Comparison of ENCODE assay signal across 13 mouse cellular contexts in the genomic region with DNA sequence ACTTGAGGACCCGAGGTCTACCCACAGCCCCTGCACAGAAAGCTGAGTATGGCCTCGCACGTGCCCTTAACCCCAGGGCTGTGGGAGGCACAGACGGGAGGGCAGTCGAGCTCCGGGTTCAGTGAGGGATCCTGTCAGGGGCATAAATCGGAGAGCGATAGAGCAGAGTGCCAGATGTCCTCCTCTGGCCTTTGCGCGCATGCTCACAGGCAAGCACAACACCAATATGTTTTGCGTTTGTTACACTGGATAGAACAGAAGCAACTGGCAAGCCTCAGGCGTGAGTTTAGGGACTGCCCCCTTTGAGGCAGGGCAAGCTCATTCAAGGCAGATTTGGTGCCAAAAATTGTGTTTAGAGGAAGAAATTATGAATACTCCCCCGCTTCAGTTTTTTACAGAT. TPM values are rescaled to one million over a fixed set of nuclear protein-coding genes. Genes with fewer than 3 reads are reported as not detected.
DNase-seq lines count a peak whose midpoint lies in the region; ATAC-seq and TF ChIP-seq lines count a peak whose summit lies in the region.
"Had no signal": no experiment of that assay in that cellular context is flagged by ENCODE, and none has a peak within 500 bp of the region (broad histone marks: within the 10 kb centered on the region; RNA-seq: fewer than 3 reads in every experiment).

No protein-coding gene starts in this region.

- H3K4me2 ChIP-seq in kidney, embryonic 14.5 days (replicated peaks; ENCODE audit: low read depth, low read length) = no peak overlapping the region
- peak overlapping the region; percentile 44 for H3K4me2 ChIP-seq in embryonic facial prominence, embryonic 13.5 days
- H3K4me2 ChIP-seq in lung, postnatal 0 days (replicated peaks; ENCODE audit: low read depth, low read length) = no peak overlapping the region

- WGBS in kidney, embryonic 14.5 days = 31% methylated on average over 13 of the region's 13 CpGs
- 30% methylated on average over 13 of the region's 13 CpGs for whole genome bisulfite sequencing in embryonic facial prominence, embryonic 13.5 days
- WGBS in lung, postnatal 0 days = 57% methylated on average over 13 of the region's 13 CpGs

- peaks cover 29% of the 10 kb centered on the region for H3K4me1 ChIP-seq in kidney, embryonic 14.5 days (ENCODE audit: control insufficient read depth, insufficient read depth, low read length)
- peaks cover 35% of the 10 kb centered on the region for H3K4me1 ChIP-seq in embryonic facial prominence, embryonic 13.5 days
- no peaks in the 10 kb centered on the region for H3K4me1 ChIP-seq in lung, postnatal 0 days (ENCODE audit: insufficient read depth, low read depth, low read length)
- H3K4me1 ChIP-seq: heart, embryonic 10.5 days; megakaryocyte, embryonic 14.5 days had no signal

- ATAC-seq in kidney, embryonic 14.5 days (ENCODE audit: low FRiP score, low TSS enrichment) = peak; percentile 73
- ATAC-seq in embryonic facial prominence, embryonic 13.5 days (ENCODE audit: insufficient number of reproducible peaks, insufficient read depth, low FRiP score, low TSS enrichment, low read depth) = 0 out of 2 replicates have a peak, but pooled peaks have one; percentile 37
- peak; percentile 74 for ATAC-seq in lung, postnatal 0 days

- TF ChIP-seq EP300 in lung, postnatal 0 days (IDR thresholded peaks at IDR 0.05) = no peak

- peak; percentile 30 for DNase-seq in adrenal gland, postnatal 14 days
- no peak for DNase-seq in adrenal gland, postnatal 4 days (ENCODE audit: low spot score in 2 of 2)
- DNase-seq in kidney, adult 8-10 months = no peak
- DNase-seq in lung, postnatal 0 days (ENCODE audit: low spot score) = peak; percentile 54
- DNase-seq in liver = no peak
- no peak for DNase-seq in heart, adult 18-20 months
- DNase-seq: cerebellum, adult 18-20 months had no signal

- TF ChIP-seq CTCF in lung, postnatal 0 days (IDR thresholded peaks at IDR 0.05) = no peak

- no peaks in the 10 kb centered on the region for H3K9me3 ChIP-seq in kidney, embryonic 14.5 days (ENCODE audit: control insufficient read depth, low read length)
- no peaks in the 10 kb centered on the region for H3K9me3 ChIP-seq in embryonic facial prominence, embryonic 13.5 days
- H3K9me3 ChIP-seq in lung, postnatal 0 days (ENCODE audit: low read length) = no peaks in the 10 kb centered on the region
- H3K9me3 ChIP-seq: heart, embryonic 10.5 days; megakaryocyte, embryonic 14.5 days had no signal

- no peak overlapping the region for H3K4me3 ChIP-seq in kidney, embryonic 14.5 days (ENCODE audit: low read length)
- H3K4me3 ChIP-seq in embryonic facial prominence, embryonic 13.5 days = no peak overlapping the region
- no peak overlapping the region for H3K4me3 ChIP-seq in lung, postnatal 0 days (ENCODE audit: low read depth, low read length)
- H3K4me3 ChIP-seq: heart, embryonic 10.5 days; megakaryocyte, embryonic 14.5 days had no signal

- no peak overlapping the region for H3K9ac ChIP-seq in kidney, embryonic 14.5 days (ENCODE audit: low read depth, low read length)
- no peak overlapping the region for H3K9ac ChIP-seq in embryonic facial prominence, embryonic 13.5 days
- no peak overlapping the region for H3K9ac ChIP-seq in lung, postnatal 0 days (replicated peaks; ENCODE audit: low read depth)

- no peaks in the 10 kb centered on the region for H3K27me3 ChIP-seq in kidney, embryonic 14.5 days (ENCODE audit: control insufficient read depth, insufficient read depth, low read length)
- H3K27me3 ChIP-seq in embryonic facial prominence, embryonic 13.5 days = no peaks in the 10 kb centered on the region
- H3K27me3 ChIP-seq in lung, postnatal 0 days (replicated peaks; ENCODE audit: insufficient read depth, low read length) = no peaks in the 10 kb centered on the region
- H3K27me3 ChIP-seq: megakaryocyte, embryonic 14.5 days had no signal

- H3K27ac ChIP-seq in kidney, embryonic 14.5 days (ENCODE audit: low read depth, low read length) = no peak overlapping the region
- peak overlapping the region; percentile 76 for H3K27ac ChIP-seq in embryonic facial prominence, embryonic 13.5 days
- no peak overlapping the region for H3K27ac ChIP-seq in lung, postnatal 0 days (ENCODE audit: low read length)
- H3K27ac ChIP-seq: heart, embryonic 10.5 days had no signal

- no peaks in the 10 kb centered on the region for H3K36me3 ChIP-seq in kidney, embryonic 14.5 days (ENCODE audit: control insufficient read depth, insufficient read depth, low read length)
- no peaks in the 10 kb centered on the region for H3K36me3 ChIP-seq in embryonic facial prominence, embryonic 13.5 days
- H3K36me3 ChIP-seq in lung, postnatal 0 days (ENCODE audit: insufficient read depth, low read length) = no peaks in the 10 kb centered on the region
- H3K36me3 ChIP-seq: heart, embryonic 10.5 days had no signal

RNA-seq across cellular contexts. Expression of a gene that starts 53.3 kb away (rescaled TPM):
- total RNA-seq in adrenal gland, postnatal 14 days (2021) = 0.33 and 0.60 TPM in 2 replicates
- total RNA-seq in adrenal gland, postnatal 4 days (2021) = 1 to 10 TPM; 2.0 to 2.5 TPM
- polyA plus RNA-seq in kidney, embryonic 14.5 days (2014; fragmentation: Nextera tagmentation; extraction: Ambion mirVana) = not detected in 2 replicates
- polyA plus RNA-seq in embryonic facial prominence, embryonic 13.5 days (2015; fragmentation: Nextera tagmentation; extraction: Ambion mirVana) = 0.07 and 0.13 TPM in 2 replicates
- polyA plus RNA-seq in lung, postnatal 0 days (2015; fragmentation: Nextera tagmentation; extraction: Ambion mirVana) = not detected in 2 replicates
- total RNA-seq in heart, adult 18-20 months (2021) = not detected
- total RNA-seq: MEL; neutrophil, adult 5-6 weeks had no signal

Comparison
In these comparisons a context has a peak if more than half of its experiments do, and no peak if none do; other contexts are left out.
1. DNase-seq: peak in adrenal gland, postnatal 14 days (single experiment) and lung, postnatal 0 days (single experiment); none in adrenal gland, postnatal 4 days (0 of 2), kidney, adult 8-10 months (0 of 2), liver (single experiment) and heart, adult 18-20 months (0 of 2).
2. Peak in every context shown above with its lines, with median percentiles within 50 percentile points of each other: ATAC-seq.